Mouse (Mus musculus): Measurements from ENCODE around the gene Fam222b. TPM values are rescaled to one million over a fixed set of nuclear protein-coding genes. Genes with fewer than 3 reads are reported as not detected.
"Not testable (repeated sequence)": the region's sequence is repeated elsewhere in the genome, so short reads cannot be mapped to it uniquely, and the experiment has no call there.

The Fam222b gene
- polyA plus RNA-seq, 1 experiment from 2014 or later: 27.6 TPM

- Histone ChIP-seq H3K9me3 (replicated peaks) (no peaks in the 10 kb centered on the region), H3K27ac (replicated peaks) (no peak overlapping the region), H3K4me1 (no peaks in the 10 kb centered on the region), H3K36me3 (peaks cover 18% of the 10 kb centered on the region), H3K27me3 (ENCODE audit: low read depth, poor library complexity, severe bottlenecking) (no peaks in the 10 kb centered on the region), H3K4me3 (no peak overlapping the region)
- 92% methylated on average over 4 of the region's 4 CpGs for WGBS
- no peak for DNase-seq (ENCODE audit: low spot score)
Measured at GRCm38 (mm10) chr11:78126739-78127138, 32.3 kb downstream of the Fam222b start.

- Histone ChIP-seq H3K27ac (replicated peaks) (no peak overlapping the region), H3K4me3 (no peak overlapping the region), H3K36me3 (peaks cover 19% of the 10 kb centered on the region), H3K9me3 (replicated peaks) (no peaks in the 10 kb centered on the region), H3K4me1 (no peaks in the 10 kb centered on the region), H3K27me3 (ENCODE audit: low read depth, poor library complexity, severe bottlenecking) (no peaks in the 10 kb centered on the region)
- WGBS: 96% methylated on average over 8 of the region's 8 CpGs
- no peak for DNase-seq (ENCODE audit: low spot score)
Measured at GRCm38 (mm10) chr11:78129458-78129857, 35.0 kb downstream of the Fam222b start.

DNA sequence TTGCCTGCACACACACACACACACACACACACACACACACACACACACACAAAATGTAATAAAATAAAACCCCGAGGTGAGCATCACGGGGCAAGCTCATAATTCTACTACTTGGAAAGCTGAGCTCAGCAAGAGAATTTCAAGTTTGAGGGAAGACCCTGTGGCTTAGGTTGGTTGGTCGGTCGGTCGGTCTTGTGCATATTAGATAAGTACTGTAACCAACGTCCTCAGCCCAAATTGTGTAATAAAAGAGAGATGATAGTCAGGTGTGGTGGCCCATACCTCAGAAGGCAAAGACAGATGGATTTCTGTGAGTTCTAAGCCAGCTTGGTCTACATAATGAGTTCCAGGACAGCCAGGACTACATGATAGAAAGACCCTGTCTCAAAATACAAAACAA is 39.5 kb downstream of the Fam222b start:
- no peak for DNase-seq (ENCODE audit: low spot score)
- no peaks in the 10 kb centered on the region for H3K27me3 ChIP-seq (ENCODE audit: low read depth, poor library complexity, severe bottlenecking)
- peaks cover 6% of the 10 kb centered on the region; the same call in 1 of the 2 replicates for H3K4me1 ChIP-seq
- H3K36me3 ChIP-seq: peaks cover 20% of the 10 kb centered on the region
- no peaks in the 10 kb centered on the region for H3K9me3 ChIP-seq (replicated peaks)
- H3K4me3 ChIP-seq: no peak overlapping the region
- H3K27ac ChIP-seq (replicated peaks): no peak overlapping the region
- WGBS: 95% methylated on average over 6 of the region's 6 CpGs

DNA sequence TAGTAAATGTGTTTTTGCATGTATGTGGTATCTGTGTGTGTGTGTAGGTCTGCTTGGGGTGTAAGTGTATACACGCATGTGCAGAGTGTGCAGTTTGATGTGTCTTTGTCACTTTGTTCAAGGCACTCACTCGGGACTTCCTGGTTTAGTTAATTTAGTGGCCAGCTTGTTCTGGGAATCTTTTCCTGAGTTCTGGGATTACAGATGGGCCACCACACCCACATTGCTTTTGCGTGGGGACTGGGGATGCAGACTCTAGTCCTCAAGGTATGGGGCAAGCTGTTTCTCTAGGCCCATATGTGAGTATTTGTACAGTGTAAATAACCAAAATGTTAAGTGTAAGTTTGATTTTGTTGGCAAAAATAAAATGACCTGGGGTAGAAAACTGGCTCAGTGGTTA is 39.9 kb downstream of the Fam222b start:
- no peak for DNase-seq (ENCODE audit: low spot score)
- peaks cover 15% of the 10 kb centered on the region for H3K36me3 ChIP-seq
- 90% methylated on average over 3 of the region's 3 CpGs for WGBS
- no peak overlapping the region for H3K4me3 ChIP-seq
- no peak overlapping the region for H3K27ac ChIP-seq (replicated peaks)
- H3K9me3 ChIP-seq (replicated peaks): no peaks in the 10 kb centered on the region
- H3K27me3 ChIP-seq (ENCODE audit: low read depth, poor library complexity, severe bottlenecking): no peaks in the 10 kb centered on the region
- peaks cover 6% of the 10 kb centered on the region; the same call in 1 of the 2 replicates for H3K4me1 ChIP-seq

GRCm38 (mm10) chr11:78135314-78135713 is 40.9 kb downstream of the Fam222b start:
- H3K4me1 ChIP-seq; DNase-seq (ENCODE audit: low spot score); H3K4me3 ChIP-seq; H3K27me3 ChIP-seq (ENCODE audit: low read depth, poor library complexity, severe bottlenecking); H3K27ac ChIP-seq (replicated peaks); H3K9me3 ChIP-seq (replicated peaks): not testable (repeated sequence)
- peaks cover 13% of the 10 kb centered on the region for H3K36me3 ChIP-seq
- WGBS: 93% methylated on average over 7 of the region's 7 CpGs

GRCm38 (mm10) chr11:78136132-78136531 is 41.7 kb downstream of the Fam222b start:
- DNase-seq (ENCODE audit: low spot score): no peak
- Histone ChIP-seq H3K4me1 (peaks cover 6% of the 10 kb centered on the region; the same call in 1 of the 2 replicates), H3K27me3 (ENCODE audit: low read depth, poor library complexity, severe bottlenecking) (no peaks in the 10 kb centered on the region), H3K36me3 (peaks cover 13% of the 10 kb centered on the region), H3K4me3 (no peak overlapping the region), H3K27ac (replicated peaks) (no peak overlapping the region), H3K9me3 (replicated peaks) (no peaks in the 10 kb centered on the region)
- 92% methylated on average over 1 of the region's 1 CpGs for WGBS

DNA sequence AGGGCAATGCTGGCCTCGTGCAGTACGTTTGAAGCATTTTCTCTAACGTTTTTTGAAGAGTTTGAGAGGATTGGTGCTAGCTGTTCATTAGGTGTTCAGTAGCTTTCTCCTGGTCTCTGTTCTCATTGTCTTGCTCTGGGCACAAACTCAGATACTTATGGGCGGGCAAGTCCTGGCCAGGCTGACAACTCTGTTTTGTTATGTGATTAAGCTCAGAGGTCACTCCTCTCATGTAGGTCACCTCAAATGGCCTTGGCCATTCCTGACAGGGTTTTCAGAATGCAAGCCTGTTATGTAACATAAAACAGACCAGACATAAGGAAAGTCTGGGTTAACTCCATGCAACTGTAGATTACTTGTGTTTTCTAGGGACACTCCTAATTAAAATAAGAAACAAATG is 43.1 kb downstream of the Fam222b start:
- H3K27me3 ChIP-seq (ENCODE audit: low read depth, poor library complexity, severe bottlenecking): no peaks in the 10 kb centered on the region
- H3K4me3 ChIP-seq: no peak overlapping the region
- no peak for DNase-seq (ENCODE audit: low spot score)
- 80% methylated on average over 4 of the region's 4 CpGs for WGBS
- H3K9me3 ChIP-seq (replicated peaks): no peaks in the 10 kb centered on the region
- H3K4me1 ChIP-seq: peaks cover 6% of the 10 kb centered on the region; the same call in 1 of the 2 replicates
- H3K36me3 ChIP-seq: 0 out of 2 replicates have a peak, but pooled peaks cover 2% of the 10 kb centered on the region
- H3K27ac ChIP-seq (replicated peaks): no peak overlapping the region

DNA sequence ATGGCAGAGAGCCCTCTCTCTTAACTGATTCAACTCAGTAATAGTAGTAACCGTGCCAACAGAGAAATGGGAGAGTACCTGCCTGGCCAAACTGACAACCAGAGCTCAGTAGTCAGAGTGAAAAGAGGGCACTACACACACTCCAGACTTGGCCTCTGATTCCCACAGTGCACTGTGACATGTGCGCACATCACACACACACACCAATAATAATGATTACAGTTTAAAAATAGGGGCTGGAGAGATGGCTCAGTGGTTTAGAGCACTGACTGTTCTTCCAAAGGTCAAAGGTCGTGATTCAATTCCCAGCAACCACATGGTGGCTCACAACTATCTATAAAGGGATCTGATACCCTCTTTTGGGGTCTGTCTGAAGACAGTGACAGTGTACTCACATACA is 43.6 kb downstream of the Fam222b start:
- Histone ChIP-seq H3K27me3 (ENCODE audit: low read depth, poor library complexity, severe bottlenecking) (no peaks in the 10 kb centered on the region), H3K4me3 (no peak overlapping the region), H3K36me3 (peaks cover 5% of the 10 kb centered on the region), H3K9me3 (replicated peaks) (no peaks in the 10 kb centered on the region), H3K27ac (replicated peaks) (no peak overlapping the region), H3K4me1 (peaks cover 6% of the 10 kb centered on the region; the same call in 1 of the 2 replicates)
- DNase-seq (ENCODE audit: low spot score): no peak
- WGBS: 89% methylated on average over 3 of the region's 3 CpGs

DNA sequence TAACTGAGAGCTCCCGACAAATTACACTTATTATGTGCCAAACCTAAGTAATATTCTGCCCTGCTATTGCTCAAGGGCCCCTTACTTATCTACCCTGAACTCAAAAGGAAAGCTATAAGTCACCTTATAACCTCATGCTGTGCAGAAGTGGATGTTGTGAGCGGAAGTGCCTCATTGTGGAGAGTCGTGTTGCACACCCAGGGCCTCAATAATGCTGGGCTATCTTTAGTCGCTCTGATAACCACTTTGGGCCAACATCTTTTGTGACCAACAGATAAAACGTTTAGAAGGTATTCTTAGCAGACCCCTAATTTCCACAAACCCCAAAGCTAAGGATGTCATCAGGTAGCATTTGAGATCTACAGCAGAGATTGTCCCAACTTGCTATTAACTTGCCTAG is 46.2 kb downstream of the Fam222b start:
- no peak overlapping the region for H3K4me3 ChIP-seq
- no peak for DNase-seq (ENCODE audit: low spot score)
- no peaks in the 10 kb centered on the region for H3K9me3 ChIP-seq (replicated peaks)
- peaks cover 31% of the 10 kb centered on the region for H3K36me3 ChIP-seq
- WGBS: 91% methylated on average over 5 of the region's 5 CpGs
- no peaks in the 10 kb centered on the region for H3K27me3 ChIP-seq (ENCODE audit: low read depth, poor library complexity, severe bottlenecking)
- H3K27ac ChIP-seq (replicated peaks): no peak overlapping the region
- peaks cover 6% of the 10 kb centered on the region; the same call in 1 of the 2 replicates for H3K4me1 ChIP-seq

DNA sequence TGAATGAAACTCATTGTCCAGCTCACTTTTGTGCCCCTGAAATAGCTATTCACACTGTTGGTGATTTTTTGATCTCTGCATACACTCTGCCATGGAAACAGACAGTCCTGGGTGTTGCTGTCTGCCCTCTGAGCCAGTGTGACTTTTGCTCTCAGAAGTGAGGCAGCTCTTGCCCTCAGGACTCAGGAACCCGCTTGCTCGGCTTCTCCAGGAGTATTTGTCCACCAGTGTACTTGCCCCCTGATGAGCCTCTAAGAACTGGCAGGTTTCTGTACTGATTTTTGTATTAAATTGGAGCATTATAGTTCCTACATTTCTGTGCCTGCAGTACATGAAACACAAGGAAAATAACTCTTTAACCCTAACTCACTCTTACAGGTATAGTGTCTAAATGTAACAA is 49.1 kb downstream of the Fam222b start:
- Histone ChIP-seq H3K27me3 (ENCODE audit: low read depth, poor library complexity, severe bottlenecking) (no peaks in the 10 kb centered on the region), H3K36me3 (peaks cover 58% of the 10 kb centered on the region)
- 93% methylated on average over 2 of the region's 2 CpGs for WGBS

DNA sequence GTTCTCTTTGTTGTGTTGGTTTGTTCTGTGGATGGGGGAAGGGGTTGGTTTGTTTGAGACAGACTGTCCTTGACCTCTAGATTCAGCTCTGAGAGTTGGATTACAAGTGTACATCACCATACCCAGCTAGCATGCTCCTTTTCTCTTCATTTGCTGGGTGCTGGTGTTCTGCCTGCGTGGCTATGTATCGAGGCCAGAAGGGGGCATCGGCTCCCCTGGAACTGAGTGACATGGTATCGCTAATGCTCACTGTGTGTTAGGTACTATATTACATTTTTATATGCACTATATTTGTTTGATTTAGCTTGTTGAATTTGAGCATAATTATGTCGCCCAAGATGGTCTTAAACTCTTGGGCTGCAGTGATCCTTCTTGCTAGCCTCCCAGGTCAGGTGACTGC is 51.7 kb downstream of the Fam222b start:
- Histone ChIP-seq H3K4me1 (no peaks in the 10 kb centered on the region), H3K27me3 (ENCODE audit: low read depth, poor library complexity, severe bottlenecking) (no peaks in the 10 kb centered on the region), H3K9me3 (replicated peaks) (no peaks in the 10 kb centered on the region), H3K4me3 (no peak overlapping the region), H3K27ac (replicated peaks) (no peak overlapping the region), H3K36me3 (peaks cover 82% of the 10 kb centered on the region)
- WGBS: 87% methylated on average over 5 of the region's 5 CpGs
- DNase-seq (ENCODE audit: low spot score): no peak

More for the DNA sequence above, 49.1 kb downstream of the Fam222b start:
- no peak overlapping the region for H3K27ac ChIP-seq (replicated peaks)
- DNase-seq (ENCODE audit: low spot score): no peak
- no peak overlapping the region for H3K4me3 ChIP-seq
- no peaks in the 10 kb centered on the region for H3K9me3 ChIP-seq (replicated peaks)
- no peaks in the 10 kb centered on the region for H3K4me1 ChIP-seq

DNA sequence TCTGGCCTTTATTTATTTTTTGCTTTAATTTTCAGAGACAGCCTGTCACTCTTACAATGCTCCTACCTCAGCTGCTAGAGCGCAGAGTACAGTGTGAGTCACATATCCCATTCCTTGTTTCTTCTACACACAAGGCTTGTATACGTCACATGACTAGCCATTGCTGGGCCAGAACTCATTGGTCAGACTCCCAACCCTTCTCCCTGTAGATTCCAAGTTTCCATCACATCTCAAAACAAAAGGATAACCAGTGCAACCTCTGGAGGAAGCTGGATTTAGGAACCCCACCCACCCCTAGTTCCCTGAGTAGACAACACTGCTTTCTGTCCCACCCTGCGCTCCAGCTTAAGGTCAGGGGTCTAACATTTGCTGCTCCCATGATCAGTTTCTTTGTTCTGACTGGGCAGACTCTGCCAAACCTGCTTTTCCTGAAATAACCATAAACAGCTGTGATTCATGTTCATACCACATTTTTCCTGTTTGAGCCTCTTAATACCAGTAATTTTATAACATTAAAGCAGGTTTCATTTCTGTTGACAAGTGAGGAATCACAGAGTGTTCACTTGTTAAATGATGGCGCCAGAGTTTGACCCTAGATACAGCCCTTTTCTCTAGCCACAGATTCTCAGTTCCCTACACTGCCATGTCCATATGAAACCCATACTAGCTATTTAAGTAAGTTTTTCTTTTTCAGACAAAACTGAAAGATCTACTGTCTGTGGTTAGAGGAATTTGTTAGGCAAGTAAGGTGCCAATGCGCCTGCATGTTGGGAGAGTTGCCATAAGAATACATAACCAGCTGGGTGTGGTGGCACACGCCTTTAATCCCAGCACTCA is 52.5 kb downstream of the Fam222b start:
- Histone ChIP-seq H3K36me3 (peaks cover 88% of the 10 kb centered on the region), H3K9me3 (replicated peaks) (no peaks in the 10 kb centered on the region)

GRCm38 (mm10) chr11:78151161-78151560 is 56.7 kb downstream of the Fam222b start:
- peaks cover 97% of the 10 kb centered on the region for H3K36me3 ChIP-seq
- no peak for DNase-seq (ENCODE audit: low spot score)

More for the DNA sequence above, 52.5 kb downstream of the Fam222b start:
- WGBS: 94% methylated on average over 6 of the region's 6 CpGs
- Histone ChIP-seq H3K4me3 (no peak overlapping the region), H3K4me1 (no peaks in the 10 kb centered on the region), H3K27me3 (ENCODE audit: low read depth, poor library complexity, severe bottlenecking) (no peaks in the 10 kb centered on the region), H3K27ac (replicated peaks) (no peak overlapping the region)
- DNase-seq (ENCODE audit: low spot score): no peak

More at GRCm38 (mm10) chr11:78151161-78151560, 56.7 kb downstream of the Fam222b start:
- H3K4me3 ChIP-seq: no peak overlapping the region
- no peaks in the 10 kb centered on the region for H3K4me1 ChIP-seq
- H3K27ac ChIP-seq (replicated peaks): no peak overlapping the region
- 18% methylated on average over 1 of the region's 1 CpGs for WGBS
- no peaks in the 10 kb centered on the region for H3K9me3 ChIP-seq (replicated peaks)
- H3K27me3 ChIP-seq (ENCODE audit: low read depth, poor library complexity, severe bottlenecking): no peaks in the 10 kb centered on the region
